ENCODE assay signal across 20 mouse cellular contexts in the genomic region with DNA sequence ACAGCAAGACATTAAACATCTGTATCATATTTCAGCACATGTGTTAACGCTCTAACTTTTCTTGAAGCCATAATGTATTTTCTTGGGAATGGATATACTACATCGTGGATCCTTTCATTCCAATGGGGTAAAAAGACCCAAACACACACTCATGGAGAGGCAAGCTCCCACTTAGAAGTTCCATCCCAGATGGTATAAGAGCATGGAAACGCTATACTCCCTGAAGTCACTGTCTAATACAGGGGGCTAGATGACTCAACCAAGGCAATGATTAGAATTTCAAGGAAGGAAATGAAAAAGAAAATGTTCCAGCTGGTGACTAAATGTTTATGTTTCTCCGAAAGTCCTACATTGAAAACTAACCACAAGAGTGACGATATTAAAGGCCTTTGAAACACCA.
"Had no signal": no experiment of that assay in that cellular context is flagged by ENCODE, and none has a peak within 500 bp of the region (broad histone marks: within the 10 kb centered on the region; RNA-seq: fewer than 3 reads in every experiment).

No protein-coding gene starts in this region.

- H3K9ac ChIP-seq: liver, postnatal 0 days; lung, embryonic 15.5 days; midbrain, embryonic 13.5 days; midbrain, embryonic 15.5 days; neural tube, embryonic 12.5 days had no signal

- H3K4me2 ChIP-seq: lung, embryonic 15.5 days; midbrain, embryonic 11.5 days; midbrain, embryonic 13.5 days; midbrain, embryonic 15.5 days; neural tube, embryonic 12.5 days had no signal

- H3K9me3 ChIP-seq: lung, embryonic 15.5 days; midbrain, embryonic 13.5 days; midbrain, embryonic 15.5 days; neural tube, embryonic 12.5 days had no signal

- DNase-seq: liver, postnatal 0 days; lung, adult 2 months; lung, postnatal 14 days; lung, postnatal 36 days; retina, postnatal 1 day; right cerebral cortex, adult 18-20 months; right cerebral cortex, postnatal 25 days; right cerebral cortex, postnatal 4 days; spleen, adult 18-20 months; thymus, adult 18-20 months; thymus, postnatal 14 days; thymus, postnatal 36 days had no signal

- H3K4me1 ChIP-seq: lung, embryonic 15.5 days; megakaryocyte, embryonic 14.5 days; midbrain, embryonic 13.5 days; midbrain, embryonic 15.5 days; neural tube, embryonic 12.5 days had no signal

- H3K27ac ChIP-seq: lung, embryonic 15.5 days; macrophage; midbrain, embryonic 13.5 days; midbrain, embryonic 15.5 days; neural tube, embryonic 12.5 days had no signal

- ATAC-seq: liver, postnatal 0 days; lung, postnatal 0 days; midbrain, embryonic 13.5 days; midbrain, embryonic 15.5 days had no signal

- H3K36me3 ChIP-seq: lung, embryonic 15.5 days; midbrain, embryonic 13.5 days; midbrain, embryonic 15.5 days; neural tube, embryonic 12.5 days had no signal

- H3K27me3 ChIP-seq: lung, embryonic 15.5 days; megakaryocyte, embryonic 14.5 days; midbrain, embryonic 13.5 days; midbrain, embryonic 15.5 days; neural tube, embryonic 12.5 days had no signal

- H3K4me3 ChIP-seq: lung, embryonic 15.5 days; midbrain, embryonic 13.5 days; midbrain, embryonic 15.5 days; neural tube, embryonic 12.5 days had no signal
